Mouse (Mus musculus) neural tube, embryonic 13.5 days (tissue): ENCODE measurements around the gene Gm17728. TPM values are rescaled to one million over a fixed set of nuclear protein-coding genes. Genes with fewer than 3 reads are reported as not detected.

Experiments used
- polyA plus RNA-seq: library from polyadenylated mRNA; unstranded; fragments of >200 nt; fragmentation: Nextera tagmentation; extraction: Ambion mirVana; gene quantifications from 2 replicates; pipeline ENCODE4 v1.2.1, GENCODE M21; 2015

Gene Gm17728
- polyA plus RNA-seq, 1 experiment from 2014 or later = not detected

Other genes with a start within 250 kb of the Gm17728 start
- not detected in 2 replicates for gene Pabpc6, start 247.7 kb downstream of the Gm17728 start, polyA plus RNA-seq